Mouse (Mus musculus) forebrain, embryonic 15.5 days (tissue): Measurements from ENCODE around the gene Atp13a3. TPM values are rescaled to one million over a fixed set of nuclear protein-coding genes. Genes with fewer than 3 reads are reported as not detected.

ENCODE experiments used
- ATAC-seq: fragments of 200-750 bp; cut with Nextera tagmentation; replicated peaks from 2 replicates; pipeline ENCODE4 v1.8.0; 2017; ENCODE audit warnings: mild to moderate bottlenecking, moderate TSS enrichment, moderate library complexity
- H3K27ac ChIP-seq: fragments of 300-500 bp; sonication (generic); replicated peaks from 2 replicates; pipeline ENCODE4 v1.5.1; 2015; ENCODE audit warnings: mild to moderate bottlenecking, inconsistent platforms
- H3K27me3 ChIP-seq: fragments of 300-500 bp; sonication (generic); 2 replicates; pipeline ENCODE4 v1.6.1; 2015; ENCODE audit warnings: inconsistent platforms
- H3K36me3 ChIP-seq: fragments of 300-500 bp; sonication (generic); 2 replicates; pipeline ENCODE4 v1.6.1; 2015; ENCODE audit warnings: mild to moderate bottlenecking, inconsistent platforms
- H3K4me1 ChIP-seq: fragments of 300-500 bp; sonication (generic); 2 replicates; pipeline ENCODE4 v1.6.1; 2015; ENCODE audit warnings: inconsistent platforms
- H3K4me2 ChIP-seq: fragments of 300-500 bp; sonication (generic); replicated peaks from 2 replicates; pipeline ENCODE4 v1.6.1; 2015; ENCODE audit warnings: mild to moderate bottlenecking, inconsistent platforms
- H3K4me3 ChIP-seq: fragments of 300-500 bp; sonication (generic); 2 replicates; pipeline ENCODE4 v1.5.1; 2015; ENCODE audit warnings: mild to moderate bottlenecking, inconsistent platforms
- H3K9ac ChIP-seq: fragments of 300-500 bp; sonication (generic); replicated peaks from 2 replicates; pipeline ENCODE4 v1.6.1; 2015; ENCODE audit warnings: mild to moderate bottlenecking, inconsistent platforms
- H3K9me3 ChIP-seq: fragments of 300-500 bp; sonication (generic); 2 replicates; pipeline ENCODE4 v1.6.1; 2016; ENCODE audit warnings: inconsistent platforms
- WGBS: fragments of 180-500 bp; shearing (Covaris S2); methylation state at CpG from one replicate; pipeline ENCODE4 v1.1.7; 2015; ENCODE audit warnings: mixed read lengths; 5-methylcytosine and 5-hydroxymethylcytosine counted together
- polyA plus RNA-seq: library from polyadenylated mRNA; unstranded; fragments of >200 nt; fragmentation: Nextera tagmentation; extraction: Ambion mirVana; gene quantifications from 2 replicates; pipeline ENCODE4 v1.2.1, GENCODE M21; 2015

Atp13a3 gene
- polyA plus RNA-seq, 1 experiment from 2014 or later: 9.2 TPM

- ATAC-seq: no peak
- H3K9ac ChIP-seq: no peak overlapping the region
- WGBS: 79% methylated on average over 4 of the region's 4 CpGs
- no peaks in the 10 kb centered on the region for H3K4me1 ChIP-seq
- H3K4me2 ChIP-seq: no peak overlapping the region
- no peaks in the 10 kb centered on the region for H3K36me3 ChIP-seq
- no peak overlapping the region for H3K27ac ChIP-seq
- no peaks in the 10 kb centered on the region for H3K9me3 ChIP-seq
- H3K27me3 ChIP-seq: no peaks in the 10 kb centered on the region
- H3K4me3 ChIP-seq: no peak overlapping the region
Measured at GRCm38 (mm10) chr16:30435393-30435792, 29.6 kb upstream of the Atp13a3 start.

- Histone ChIP-seq H3K9me3 (no peaks in the 10 kb centered on the region), H3K4me3 (no peak overlapping the region), H3K27me3 (no peaks in the 10 kb centered on the region), H3K36me3 (no peaks in the 10 kb centered on the region), H3K4me2 (no peak overlapping the region), H3K4me1 (no peaks in the 10 kb centered on the region), H3K27ac (no peak overlapping the region), H3K9ac (no peak overlapping the region)
- no peak for ATAC-seq
- WGBS: 90% methylated on average over 3 of the region's 3 CpGs
Measured at GRCm38 (mm10) chr16:30433148-30433547, 27.4 kb upstream of the Atp13a3 start.

- no peaks in the 10 kb centered on the region for H3K27me3 ChIP-seq
- no peaks in the 10 kb centered on the region for H3K4me1 ChIP-seq
- H3K9ac ChIP-seq: no peak overlapping the region
- H3K4me3 ChIP-seq: no peak overlapping the region
- WGBS: 88% methylated on average over 2 of the region's 2 CpGs
- ATAC-seq: no peak
- H3K27ac ChIP-seq: no peak overlapping the region
- H3K4me2 ChIP-seq: no peak overlapping the region
- no peaks in the 10 kb centered on the region for H3K36me3 ChIP-seq
- no peaks in the 10 kb centered on the region for H3K9me3 ChIP-seq
Measured at GRCm38 (mm10) chr16:30432111-30432510, 26.3 kb upstream of the Atp13a3 start.

GRCm38 (mm10) chr16:30430512-30431088 lies 24.8 kb upstream of the Atp13a3 start:
- ATAC-seq: no peak
- WGBS: 98% methylated on average over 2 of the region's 2 CpGs
- Histone ChIP-seq H3K4me2 (no peak overlapping the region), H3K27ac (no peak overlapping the region), H3K9me3 (no peaks in the 10 kb centered on the region), H3K36me3 (no peaks in the 10 kb centered on the region), H3K27me3 (no peaks in the 10 kb centered on the region), H3K4me1 (no peaks in the 10 kb centered on the region), H3K9ac (no peak overlapping the region), H3K4me3 (no peak overlapping the region)

- ATAC-seq: no peak
- no peaks in the 10 kb centered on the region for H3K4me1 ChIP-seq
- H3K9me3 ChIP-seq: no peaks in the 10 kb centered on the region
- no peak overlapping the region for H3K9ac ChIP-seq
- H3K4me2 ChIP-seq: no peak overlapping the region
- no peaks in the 10 kb centered on the region for H3K27me3 ChIP-seq
- H3K27ac ChIP-seq: no peak overlapping the region
- H3K36me3 ChIP-seq: no peaks in the 10 kb centered on the region
- WGBS: 89% methylated on average over 4 of the region's 4 CpGs
- no peak overlapping the region for H3K4me3 ChIP-seq
Measured at GRCm38 (mm10) chr16:30428753-30429260, 23.0 kb upstream of the Atp13a3 start.

GRCm38 (mm10) chr16:30427466-30427865 lies 21.7 kb upstream of the Atp13a3 start:
- H3K9me3 ChIP-seq: no peaks in the 10 kb centered on the region
- no peaks in the 10 kb centered on the region for H3K36me3 ChIP-seq
- no peak overlapping the region for H3K4me2 ChIP-seq
- H3K4me1 ChIP-seq: no peaks in the 10 kb centered on the region
- ATAC-seq: no peak
- H3K4me3 ChIP-seq: no peak overlapping the region
- H3K9ac ChIP-seq: no peak overlapping the region
- H3K27ac ChIP-seq: no peak overlapping the region
- 88% methylated on average over 4 of the region's 4 CpGs for WGBS
- no peaks in the 10 kb centered on the region for H3K27me3 ChIP-seq

GRCm38 (mm10) chr16:30427003-30427402 lies 21.2 kb upstream of the Atp13a3 start:
- Histone ChIP-seq H3K4me3 (no peak overlapping the region), H3K27me3 (no peaks in the 10 kb centered on the region), H3K4me2 (no peak overlapping the region), H3K4me1 (no peaks in the 10 kb centered on the region), H3K9me3 (no peaks in the 10 kb centered on the region), H3K36me3 (no peaks in the 10 kb centered on the region), H3K9ac (no peak overlapping the region), H3K27ac (no peak overlapping the region)
- ATAC-seq: no peak
- 82% methylated on average over 5 of the region's 5 CpGs for WGBS

- ATAC-seq: no peak
Measured at GRCm38 (mm10) chr16:30425980-30426379, 20.2 kb upstream of the Atp13a3 start.

GRCm38 (mm10) chr16:30424053-30424452 lies 18.3 kb upstream of the Atp13a3 start:
- no peaks in the 10 kb centered on the region for H3K27me3 ChIP-seq
- whole genome bisulfite sequencing: 91% methylated on average over 5 of the region's 5 CpGs
- no peak overlapping the region for H3K4me3 ChIP-seq
- H3K9me3 ChIP-seq: no peaks in the 10 kb centered on the region
- no peak overlapping the region for H3K9ac ChIP-seq
- no peaks in the 10 kb centered on the region for H3K4me1 ChIP-seq
- no peak overlapping the region for H3K27ac ChIP-seq
- H3K4me2 ChIP-seq: no peak overlapping the region
- H3K36me3 ChIP-seq: no peaks in the 10 kb centered on the region
- ATAC-seq: no peak

More at GRCm38 (mm10) chr16:30425980-30426379, 20.2 kb upstream of the Atp13a3 start:
- Histone ChIP-seq H3K4me2 (no peak overlapping the region), H3K27me3 (no peaks in the 10 kb centered on the region), H3K36me3 (no peaks in the 10 kb centered on the region), H3K4me3 (no peak overlapping the region), H3K4me1 (no peaks in the 10 kb centered on the region), H3K9me3 (no peaks in the 10 kb centered on the region), H3K27ac (no peak overlapping the region), H3K9ac (no peak overlapping the region)
- 63% methylated on average over 1 of the region's 1 CpGs for WGBS

- H3K27me3 ChIP-seq: no peaks in the 10 kb centered on the region
- no peaks in the 10 kb centered on the region for H3K4me1 ChIP-seq
- H3K9me3 ChIP-seq: no peaks in the 10 kb centered on the region
- no peak overlapping the region for H3K4me2 ChIP-seq
- no peak overlapping the region for H3K27ac ChIP-seq
- no peaks in the 10 kb centered on the region for H3K36me3 ChIP-seq
- H3K9ac ChIP-seq: no peak overlapping the region
- no peak for ATAC-seq
- H3K4me3 ChIP-seq: no peak overlapping the region
- WGBS: 88% methylated on average over 2 of the region's 2 CpGs
Measured at GRCm38 (mm10) chr16:30416707-30417106, 10.9 kb upstream of the Atp13a3 start.

- H3K9ac ChIP-seq: no peak overlapping the region
- H3K4me3 ChIP-seq: no peak overlapping the region
- H3K4me2 ChIP-seq: no peak overlapping the region
- no peaks in the 10 kb centered on the region for H3K4me1 ChIP-seq
- no peak for ATAC-seq
- no peak overlapping the region for H3K27ac ChIP-seq
- H3K27me3 ChIP-seq: no peaks in the 10 kb centered on the region
- no peaks in the 10 kb centered on the region for H3K36me3 ChIP-seq
- no peaks in the 10 kb centered on the region for H3K9me3 ChIP-seq
- WGBS: 77% methylated on average over 5 of the region's 5 CpGs
Measured at GRCm38 (mm10) chr16:30416284-30416683, 10.5 kb upstream of the Atp13a3 start.

GRCm38 (mm10) chr16:30412680-30413079 lies 6.9 kb upstream of the Atp13a3 start:
- Histone ChIP-seq H3K9ac (no peak overlapping the region), H3K36me3 (no peaks in the 10 kb centered on the region), H3K27me3 (no peaks in the 10 kb centered on the region), H3K4me1 (no peaks in the 10 kb centered on the region), H3K4me2 (no peak overlapping the region), H3K27ac (no peak overlapping the region), H3K9me3 (no peaks in the 10 kb centered on the region), H3K4me3 (no peak overlapping the region)
- no peak for ATAC-seq
- 76% methylated on average over 3 of the region's 3 CpGs for WGBS

- H3K27me3 ChIP-seq: no peaks in the 10 kb centered on the region
- 89% methylated on average over 4 of the region's 4 CpGs for WGBS
Measured at GRCm38 (mm10) chr16:30410914-30411313, 5.1 kb upstream of the Atp13a3 start.

More at GRCm38 (mm10) chr16:30410914-30411313, 5.1 kb upstream of the Atp13a3 start:
- ATAC-seq: no peak
- no peaks in the 10 kb centered on the region for H3K9me3 ChIP-seq
- H3K27ac ChIP-seq: no peak overlapping the region
- H3K4me2 ChIP-seq: no peak overlapping the region
- no peaks in the 10 kb centered on the region for H3K36me3 ChIP-seq
- H3K9ac ChIP-seq: no peak overlapping the region
- H3K4me1 ChIP-seq: no peaks in the 10 kb centered on the region
- H3K4me3 ChIP-seq: no peak overlapping the region
